Mouse (Mus musculus) hindbrain, embryonic 13.5 days (tissue): ENCODE measurements around the gene Atg5. TPM values are rescaled to one million over a fixed set of nuclear protein-coding genes. Genes with fewer than 3 reads are reported as not detected.

ENCODE experiments used
- ATAC-seq: fragments of 200-750 bp; cut with Nextera tagmentation; 2 replicates; pipeline ENCODE4 v1.8.0; 2017; ENCODE audit warnings: moderate TSS enrichment; ENCODE audit not compliant: low FRiP score
- H3K27ac ChIP-seq: fragments of 300-500 bp; sonication (generic); 2 replicates; pipeline ENCODE4 v1.5.1; 2015; ENCODE audit warnings: inconsistent platforms, mild to moderate bottlenecking, moderate library complexity
- H3K27me3 ChIP-seq: fragments of 300-500 bp; sonication (generic); 2 replicates; pipeline ENCODE4 v1.6.1; 2015; ENCODE audit warnings: mild to moderate bottlenecking, inconsistent platforms
- H3K36me3 ChIP-seq: fragments of 300-500 bp; sonication (generic); 2 replicates; pipeline ENCODE4 v1.6.1; 2015; ENCODE audit warnings: mild to moderate bottlenecking, inconsistent platforms
- H3K4me1 ChIP-seq: fragments of 300-500 bp; sonication (generic); replicated peaks from 2 replicates; pipeline ENCODE4 v1.6.1; 2015; ENCODE audit warnings: inconsistent platforms
- H3K4me2 ChIP-seq: fragments of 300-500 bp; sonication (generic); 2 replicates; pipeline ENCODE4 v1.6.1; 2015; ENCODE audit warnings: inconsistent platforms, mild to moderate bottlenecking, moderate library complexity
- H3K4me3 ChIP-seq: fragments of 300-500 bp; sonication (generic); 2 replicates; pipeline ENCODE4 v1.5.1; 2015; ENCODE audit warnings: mild to moderate bottlenecking, inconsistent platforms
- H3K9ac ChIP-seq: fragments of 300-500 bp; sonication (generic); 2 replicates; pipeline ENCODE4 v1.6.1; 2015; ENCODE audit warnings: mild to moderate bottlenecking, inconsistent platforms
- H3K9me3 ChIP-seq: fragments of 300-500 bp; sonication (generic); 2 replicates; pipeline ENCODE4 v1.6.1; 2016; ENCODE audit warnings: inconsistent platforms
- WGBS: fragments of 180-500 bp; shearing (Covaris S2); methylation state at CpG from one replicate; pipeline ENCODE4 v1.1.7; 2015; 5-methylcytosine and 5-hydroxymethylcytosine counted together
- polyA plus RNA-seq: library from polyadenylated mRNA; unstranded; fragments of >200 nt; fragmentation: Nextera tagmentation; extraction: Ambion mirVana; gene quantifications from 2 replicates; pipeline ENCODE4 v1.2.1, GENCODE M21; 2015

Gene Atg5
- polyA plus RNA-seq, 1 experiment from 2014 or later, result 49.7 TPM

DNA sequence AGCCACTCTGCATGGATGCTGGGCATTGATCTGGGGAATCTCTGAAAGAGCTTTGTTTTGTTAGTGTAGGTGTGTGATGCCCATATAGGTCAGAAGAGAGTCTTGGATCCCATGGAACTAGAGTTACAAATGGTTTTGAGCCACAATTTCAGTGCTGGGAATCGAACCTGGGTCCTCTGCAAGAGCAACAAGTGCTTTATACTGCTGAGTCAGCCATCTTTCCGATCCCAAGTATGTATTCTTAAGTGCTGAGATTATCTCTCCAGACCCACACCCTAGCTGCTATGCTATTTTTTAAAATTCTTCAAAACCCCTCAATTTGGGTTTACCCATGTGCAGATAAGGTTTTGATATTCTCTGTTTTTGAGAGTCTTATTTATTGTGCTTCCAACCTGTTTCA, 22.7 kb downstream of the Atg5 start:
- ATAC-seq, result no peak
- no peak overlapping the region for H3K9ac ChIP-seq
- H3K9me3 ChIP-seq, result no peaks in the 10 kb centered on the region
- H3K4me3 ChIP-seq, result no peak overlapping the region
- no peak overlapping the region for H3K27ac ChIP-seq
- H3K36me3 ChIP-seq, result peaks cover 45% of the 10 kb centered on the region
- 94% methylated on average over 2 of the region's 2 CpGs for WGBS
- H3K4me1 ChIP-seq, result no peaks in the 10 kb centered on the region
- H3K4me2 ChIP-seq, result no peak overlapping the region
- no peaks in the 10 kb centered on the region for H3K27me3 ChIP-seq

- Histone ChIP-seq H3K4me1 (no peaks in the 10 kb centered on the region), H3K9me3 (no peaks in the 10 kb centered on the region), H3K4me3 (no peak overlapping the region), H3K4me2 (no peak overlapping the region), H3K27me3 (no peaks in the 10 kb centered on the region), H3K27ac (no peak overlapping the region), H3K9ac (no peak overlapping the region), H3K36me3 (peaks cover 32% of the 10 kb centered on the region)
- WGBS, result 67% methylated on average over 3 of the region's 3 CpGs
- peak; percentile 39; the same call in 1 of the 2 replicates for ATAC-seq
These were observed 24.0 kb downstream of the Atg5 start for GRCm38 (mm10) chr10:44292205-44292604.

DNA sequence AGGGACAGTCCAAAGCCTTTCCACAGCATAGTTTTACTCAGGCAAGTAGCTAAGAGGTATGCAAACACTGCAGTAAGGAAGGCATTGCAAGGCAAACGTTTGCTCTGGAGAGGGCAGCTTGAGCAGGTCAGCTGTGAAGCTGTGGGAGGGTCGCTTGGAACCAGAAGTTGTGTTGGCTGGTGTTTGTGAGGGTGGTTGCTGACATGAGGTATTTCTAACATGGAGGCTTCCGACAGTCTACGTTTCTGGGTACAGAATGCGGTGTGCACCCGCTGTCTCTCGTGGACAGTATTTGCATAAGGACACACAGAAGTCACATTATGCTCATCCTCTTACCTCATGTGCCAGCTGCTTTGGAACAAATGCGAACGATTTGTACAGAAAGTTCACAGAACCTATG, 31.0 kb downstream of the Atg5 start:
- H3K9me3 ChIP-seq, result no peaks in the 10 kb centered on the region
- H3K9ac ChIP-seq, result no peak overlapping the region
- no peak overlapping the region for H3K4me2 ChIP-seq
- no peak for ATAC-seq
- H3K4me3 ChIP-seq, result no peak overlapping the region
- H3K36me3 ChIP-seq, result peaks cover 13% of the 10 kb centered on the region
- H3K27ac ChIP-seq, result no peak overlapping the region
- H3K4me1 ChIP-seq, result no peaks in the 10 kb centered on the region
- 87% methylated on average over 9 of the region's 9 CpGs for WGBS
- H3K27me3 ChIP-seq, result no peaks in the 10 kb centered on the region

DNA sequence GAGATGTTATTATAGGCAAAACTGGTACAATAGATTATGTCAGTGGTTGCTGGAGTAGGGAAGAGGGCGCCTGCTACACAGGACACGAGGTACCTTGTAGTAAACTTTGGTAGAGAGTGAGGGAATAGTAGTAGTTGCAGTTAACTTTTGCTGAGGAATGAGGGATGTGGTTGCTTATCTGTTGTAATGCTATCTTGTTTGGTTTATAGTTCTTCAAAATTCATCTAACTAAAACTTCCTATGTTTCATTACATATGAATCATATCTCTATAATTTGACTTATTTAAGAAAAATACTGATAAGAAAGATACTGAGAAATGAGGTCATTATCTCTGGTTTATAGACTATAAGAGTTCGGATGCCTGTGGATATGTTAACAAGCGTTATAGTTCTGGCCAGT, 31.9 kb downstream of the Atg5 start:
- Histone ChIP-seq H3K27ac (no peak overlapping the region), H3K27me3 (no peaks in the 10 kb centered on the region), H3K9me3 (no peaks in the 10 kb centered on the region), H3K4me2 (no peak overlapping the region), H3K36me3 (peaks cover 16% of the 10 kb centered on the region), H3K9ac (no peak overlapping the region), H3K4me3 (no peak overlapping the region), H3K4me1 (no peaks in the 10 kb centered on the region)
- no peak for ATAC-seq
- 96% methylated on average over 4 of the region's 4 CpGs for WGBS

DNA sequence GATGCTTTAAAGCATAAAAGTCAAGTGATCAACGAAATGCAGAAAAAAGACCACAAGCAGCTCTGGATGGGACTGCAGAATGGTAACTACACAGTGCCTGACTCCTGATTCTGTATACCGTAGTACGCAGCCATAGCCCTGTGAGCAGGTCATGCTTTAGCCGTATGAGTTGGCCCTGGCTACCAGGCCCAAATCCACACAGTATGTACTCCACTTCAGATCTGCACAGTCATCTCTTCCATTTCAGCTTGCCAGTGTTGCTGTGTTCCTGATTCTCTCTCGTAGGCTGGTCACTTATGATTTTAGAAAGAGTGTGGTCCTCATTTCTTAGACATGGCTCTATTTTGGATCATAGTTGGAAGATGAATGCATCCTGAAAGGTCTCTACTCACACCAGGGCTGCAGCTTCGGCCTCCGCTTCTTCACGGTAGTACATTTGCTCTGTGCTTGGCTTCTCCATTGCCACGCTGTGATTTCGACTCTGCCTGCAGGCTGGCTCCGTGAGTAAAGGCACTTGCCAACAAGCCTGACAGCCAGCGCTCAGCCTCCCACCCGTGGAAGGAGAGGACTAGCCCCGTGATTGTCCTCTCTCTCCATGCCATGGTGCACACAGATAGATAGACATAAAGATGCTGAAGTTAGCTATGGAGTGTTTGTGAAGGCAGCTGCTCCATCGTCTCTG, 35.6 kb downstream of the Atg5 start:
- Histone ChIP-seq H3K27ac (no peak overlapping the region), H3K4me3 (no peak overlapping the region), H3K27me3 (no peaks in the 10 kb centered on the region), H3K4me2 (no peak overlapping the region), H3K4me1 (no peaks in the 10 kb centered on the region), H3K9me3 (no peaks in the 10 kb centered on the region), H3K36me3 (peaks cover 19% of the 10 kb centered on the region), H3K9ac (no peak overlapping the region)
- ATAC-seq, result no peak
- 93% methylated on average over 15 of the region's 15 CpGs for WGBS

DNA sequence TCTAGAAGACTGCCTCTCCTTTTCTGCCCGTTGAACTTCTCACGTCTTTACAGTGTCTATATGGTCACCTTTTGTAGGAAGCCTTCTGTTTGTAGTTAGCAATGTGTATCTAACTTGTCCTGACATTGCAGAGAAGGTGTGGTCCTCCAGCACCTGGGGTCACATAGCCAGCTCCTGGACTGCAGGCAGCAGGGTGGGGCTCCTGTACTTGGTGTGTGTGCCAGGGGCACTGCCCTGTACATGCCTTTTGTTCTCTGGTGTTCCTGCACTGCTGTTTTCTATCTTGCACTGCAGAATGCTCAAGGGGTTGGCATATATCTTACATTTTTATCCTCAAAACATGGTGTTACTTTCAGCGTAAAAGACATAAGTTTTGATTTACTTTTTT, 36.2 kb downstream of the Atg5 start:
- no peak for ATAC-seq
- WGBS, result 94% methylated on average over 3 of the region's 3 CpGs

GRCm38 (mm10) chr10:44304845-44305244, 36.7 kb downstream of the Atg5 start:
- no peak overlapping the region for H3K4me3 ChIP-seq
- ATAC-seq, result no peak
- no peaks in the 10 kb centered on the region for H3K4me1 ChIP-seq
- no peaks in the 10 kb centered on the region for H3K9me3 ChIP-seq
- WGBS, result 90% methylated on average over 3 of the region's 3 CpGs
- no peak overlapping the region for H3K27ac ChIP-seq
- H3K27me3 ChIP-seq, result no peaks in the 10 kb centered on the region
- H3K36me3 ChIP-seq, result peaks cover 19% of the 10 kb centered on the region
- no peak overlapping the region for H3K9ac ChIP-seq
- H3K4me2 ChIP-seq, result no peak overlapping the region

More for the DNA sequence above, 36.2 kb downstream of the Atg5 start:
- no peaks in the 10 kb centered on the region for H3K9me3 ChIP-seq
- H3K4me3 ChIP-seq, result no peak overlapping the region
- no peak overlapping the region for H3K27ac ChIP-seq
- no peaks in the 10 kb centered on the region for H3K4me1 ChIP-seq
- peaks cover 19% of the 10 kb centered on the region for H3K36me3 ChIP-seq
- no peak overlapping the region for H3K4me2 ChIP-seq
- H3K9ac ChIP-seq, result no peak overlapping the region
- no peaks in the 10 kb centered on the region for H3K27me3 ChIP-seq

- H3K9ac ChIP-seq, result no peak overlapping the region
- H3K27ac ChIP-seq, result no peak overlapping the region
- H3K36me3 ChIP-seq, result peaks cover 19% of the 10 kb centered on the region
- H3K9me3 ChIP-seq, result no peaks in the 10 kb centered on the region
- WGBS, result 95% methylated on average over 6 of the region's 6 CpGs
- no peak for ATAC-seq
- no peaks in the 10 kb centered on the region for H3K27me3 ChIP-seq
- no peaks in the 10 kb centered on the region for H3K4me1 ChIP-seq
- H3K4me3 ChIP-seq, result no peak overlapping the region
- H3K4me2 ChIP-seq, result no peak overlapping the region
These were observed 38.1 kb downstream of the Atg5 start for GRCm38 (mm10) chr10:44306308-44306707.

- H3K4me3 ChIP-seq, result no peak overlapping the region
- peaks cover 19% of the 10 kb centered on the region for H3K36me3 ChIP-seq
- no peaks in the 10 kb centered on the region for H3K4me1 ChIP-seq
- no peak overlapping the region for H3K9ac ChIP-seq
- H3K4me2 ChIP-seq, result no peak overlapping the region
- no peaks in the 10 kb centered on the region for H3K9me3 ChIP-seq
- no peak overlapping the region for H3K27ac ChIP-seq
- no peak for ATAC-seq
- H3K27me3 ChIP-seq, result no peaks in the 10 kb centered on the region
These were observed 40.1 kb downstream of the Atg5 start for GRCm38 (mm10) chr10:44308280-44308679.

- H3K36me3 ChIP-seq, result peaks cover 15% of the 10 kb centered on the region
- no peaks in the 10 kb centered on the region for H3K4me1 ChIP-seq
- H3K9me3 ChIP-seq, result no peaks in the 10 kb centered on the region
- H3K4me2 ChIP-seq, result no peak overlapping the region
- H3K27ac ChIP-seq, result no peak overlapping the region
- no peaks in the 10 kb centered on the region for H3K27me3 ChIP-seq
- ATAC-seq, result no peak
- no peak overlapping the region for H3K4me3 ChIP-seq
- no peak overlapping the region for H3K9ac ChIP-seq
- 90% methylated on average over 6 of the region's 6 CpGs for WGBS
These were observed 41.1 kb downstream of the Atg5 start for GRCm38 (mm10) chr10:44309250-44309649.

DNA sequence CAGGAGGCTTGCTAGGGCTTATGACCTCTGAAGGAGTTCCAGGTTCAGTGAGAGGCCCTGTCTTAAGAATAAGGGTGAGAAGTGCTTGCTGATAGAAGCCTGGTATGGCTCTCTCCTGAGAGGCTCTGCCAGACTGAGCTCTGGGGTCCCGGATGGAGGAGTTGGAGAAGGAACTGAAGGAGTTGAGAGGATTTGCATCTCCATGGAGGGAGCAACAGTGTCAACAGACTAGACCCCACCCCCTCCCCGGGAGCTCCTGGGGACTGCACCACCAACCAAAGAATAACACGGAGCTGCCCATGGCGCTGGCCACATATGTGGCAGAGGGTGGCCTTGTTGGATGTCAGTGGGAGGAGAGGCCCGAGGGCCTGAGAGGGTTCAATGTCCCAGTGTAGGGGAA, 47.1 kb downstream of the Atg5 start:
- no peaks in the 10 kb centered on the region for H3K4me1 ChIP-seq
- no peaks in the 10 kb centered on the region for H3K27me3 ChIP-seq
- no peak for ATAC-seq
- H3K4me3 ChIP-seq, result no peak overlapping the region
- no peak overlapping the region for H3K27ac ChIP-seq
- no peak overlapping the region for H3K9ac ChIP-seq
- no peaks in the 10 kb centered on the region for H3K9me3 ChIP-seq
- 24% methylated on average over 5 of the region's 5 CpGs for WGBS
- H3K4me2 ChIP-seq, result no peak overlapping the region
- peaks cover 13% of the 10 kb centered on the region for H3K36me3 ChIP-seq

GRCm38 (mm10) chr10:44316280-44317270, 48.4 kb downstream of the Atg5 start:
- Histone ChIP-seq H3K4me1 (no peaks in the 10 kb centered on the region), H3K4me3 (no peak overlapping the region), H3K27me3 (no peaks in the 10 kb centered on the region), H3K27ac (no peak overlapping the region), H3K4me2 (no peak overlapping the region), H3K9ac (no peak overlapping the region), H3K9me3 (no peaks in the 10 kb centered on the region), H3K36me3 (peaks cover 20% of the 10 kb centered on the region)
- 82% methylated on average over 14 of the region's 14 CpGs for WGBS
- no peak for ATAC-seq
